Mouse (Mus musculus) heart, embryonic 13.5 days (tissue): Measurements from ENCODE around the gene Med6. TPM values are rescaled to one million over a fixed set of nuclear protein-coding genes. Genes with fewer than 3 reads are reported as not detected.
A peak's percentile ranks its signal among the peaks of the same experiment; 100 is the strongest.

Source experiments
- ATAC-seq: fragments of 200-750 bp; cut with Nextera tagmentation; 2 replicates; pipeline ENCODE4 v1.8.0; 2017; ENCODE audit warnings: moderate TSS enrichment; ENCODE audit not compliant: insufficient number of reproducible peaks, low FRiP score, low TSS enrichment; ENCODE audit errors: extremely low read depth
- H3K27ac ChIP-seq: fragments of 300-500 bp; sonication (generic); replicated peaks from 2 replicates; pipeline ENCODE4 v1.5.1; 2015; ENCODE audit warnings: moderate library complexity, mild to moderate bottlenecking, inconsistent platforms
- H3K27me3 ChIP-seq: fragments of 300-500 bp; sonication (generic); replicated peaks from 2 replicates; pipeline ENCODE4 v1.6.1; 2015; ENCODE audit warnings: mild to moderate bottlenecking, inconsistent platforms
- H3K36me3 ChIP-seq: fragments of 300-500 bp; sonication (generic); 2 replicates; pipeline ENCODE4 v1.6.1; 2015; ENCODE audit warnings: mild to moderate bottlenecking, inconsistent platforms
- H3K4me1 ChIP-seq: fragments of 300-500 bp; sonication (generic); 2 replicates; pipeline ENCODE4 v1.6.1; 2015; ENCODE audit warnings: inconsistent platforms
- H3K4me2 ChIP-seq: fragments of 300-500 bp; sonication (generic); 2 replicates; pipeline ENCODE4 v1.6.1; 2015; ENCODE audit warnings: inconsistent platforms, mild to moderate bottlenecking, moderate library complexity
- H3K4me3 ChIP-seq: fragments of 300-500 bp; sonication (generic); 2 replicates; pipeline ENCODE4 v1.5.1; 2015; ENCODE audit warnings: moderate library complexity, mild to moderate bottlenecking, inconsistent platforms
- H3K9ac ChIP-seq: fragments of 300-500 bp; sonication (generic); 2 replicates; pipeline ENCODE4 v1.6.1; 2015; ENCODE audit warnings: inconsistent platforms, mild to moderate bottlenecking, moderate library complexity
- H3K9me3 ChIP-seq: fragments of 300-500 bp; sonication (generic); 2 replicates; pipeline ENCODE4 v1.6.1; 2016; ENCODE audit warnings: inconsistent platforms
- WGBS: fragments of 180-500 bp; shearing (Covaris S2); methylation state at CpG from one replicate; pipeline ENCODE4 v1.1.7; 2015; ENCODE audit warnings: mixed read lengths; 5-methylcytosine and 5-hydroxymethylcytosine counted together
- polyA plus RNA-seq: library from polyadenylated mRNA; unstranded; fragments of >200 nt; fragmentation: Nextera tagmentation; extraction: Ambion mirVana; gene quantifications from 2 replicates; pipeline ENCODE4 v1.2.1, GENCODE M21; 2015

Med6 gene
- polyA plus RNA-seq, 1 experiment from 2014 or later: 54.3 TPM

DNA sequence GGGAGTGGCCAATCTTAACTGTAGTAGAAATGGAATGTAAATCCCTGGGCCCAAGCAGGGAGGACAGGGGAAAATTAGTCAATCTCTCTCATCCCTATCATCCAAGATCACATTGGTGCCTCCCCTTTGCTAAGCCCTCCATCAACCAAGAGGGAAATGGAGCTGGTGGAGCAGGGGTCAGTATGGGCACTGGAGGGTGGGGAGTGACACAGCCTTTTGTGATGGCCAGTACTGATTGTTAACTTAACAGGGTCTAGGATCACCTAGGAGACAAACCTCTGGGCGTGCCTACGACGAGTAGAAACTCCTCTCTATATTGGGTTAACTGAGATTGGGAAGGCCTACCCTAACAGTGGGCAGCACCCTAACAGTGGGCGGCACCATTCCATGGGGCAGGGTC, 28.6 kb upstream of the Med6 start:
- no peak for ATAC-seq
- Histone ChIP-seq H3K27ac (no peak overlapping the region), H3K9ac (no peak overlapping the region), H3K36me3 (no peaks in the 10 kb centered on the region), H3K9me3 (no peaks in the 10 kb centered on the region), H3K4me3 (no peak overlapping the region), H3K4me2 (no peak overlapping the region), H3K4me1 (no peaks in the 10 kb centered on the region), H3K27me3 (peaks cover 54% of the 10 kb centered on the region)
- 76% methylated on average over 4 of the region's 4 CpGs for WGBS

DNA sequence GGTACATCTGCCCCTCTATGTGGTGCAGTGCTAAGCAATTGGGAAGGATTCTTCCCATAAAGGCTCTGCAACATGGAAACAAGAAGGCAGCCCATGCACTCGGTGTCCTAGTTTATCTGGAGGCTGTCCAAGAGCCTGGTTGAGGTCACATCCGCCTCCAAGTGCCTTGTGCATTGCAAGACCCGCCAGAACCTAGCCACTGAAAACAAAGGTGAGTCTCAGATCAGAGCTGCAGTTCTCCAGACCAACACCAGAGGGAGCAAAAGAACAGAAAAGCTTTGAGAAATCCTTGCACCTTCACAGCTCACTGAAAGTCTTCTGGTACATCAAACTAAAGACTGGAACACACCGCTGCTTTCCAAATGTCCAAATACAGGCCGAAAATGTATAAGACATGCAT, 24.5 kb upstream of the Med6 start:
- no peak for ATAC-seq
- H3K36me3 ChIP-seq: no peaks in the 10 kb centered on the region
- H3K9me3 ChIP-seq: no peaks in the 10 kb centered on the region
- 15% methylated on average over 5 of the region's 5 CpGs for WGBS
- no peak overlapping the region for H3K4me3 ChIP-seq
- H3K9ac ChIP-seq: no peak overlapping the region
- no peak overlapping the region for H3K4me2 ChIP-seq
- H3K4me1 ChIP-seq: no peaks in the 10 kb centered on the region
- peaks cover 23% of the 10 kb centered on the region; the same call in 1 of the 2 replicates for H3K27me3 ChIP-seq
- no peak overlapping the region for H3K27ac ChIP-seq

DNA sequence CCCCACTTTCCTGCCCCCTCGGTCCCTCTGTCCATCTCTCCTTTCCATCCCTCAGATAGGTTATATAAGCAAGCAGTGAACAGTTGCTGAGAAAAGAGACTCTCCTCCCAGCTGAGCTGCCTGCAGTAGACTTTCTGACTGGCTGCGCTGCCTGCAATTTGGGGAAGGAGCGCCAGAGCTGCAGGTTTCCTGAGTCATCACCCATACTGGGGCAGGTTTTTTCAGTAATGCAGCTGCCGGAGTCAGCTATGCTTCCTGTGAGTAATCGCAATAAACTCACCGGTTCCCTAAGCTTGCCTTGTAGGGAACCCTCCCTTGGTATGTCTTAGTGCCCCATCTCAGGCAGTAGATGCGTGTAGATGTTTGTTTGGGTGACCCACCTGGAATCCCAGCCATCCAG, 22.2 kb upstream of the Med6 start:
- no peaks in the 10 kb centered on the region for H3K36me3 ChIP-seq
- H3K4me2 ChIP-seq: no peak overlapping the region
- no peaks in the 10 kb centered on the region for H3K9me3 ChIP-seq
- 0 out of 2 replicates have a peak, but pooled peaks cover 9% of the 10 kb centered on the region for H3K27me3 ChIP-seq
- WGBS: 70% methylated on average over 7 of the region's 7 CpGs
- no peak overlapping the region for H3K4me3 ChIP-seq
- no peak overlapping the region for H3K9ac ChIP-seq
- ATAC-seq: no peak
- H3K27ac ChIP-seq: no peak overlapping the region
- no peaks in the 10 kb centered on the region for H3K4me1 ChIP-seq

DNA sequence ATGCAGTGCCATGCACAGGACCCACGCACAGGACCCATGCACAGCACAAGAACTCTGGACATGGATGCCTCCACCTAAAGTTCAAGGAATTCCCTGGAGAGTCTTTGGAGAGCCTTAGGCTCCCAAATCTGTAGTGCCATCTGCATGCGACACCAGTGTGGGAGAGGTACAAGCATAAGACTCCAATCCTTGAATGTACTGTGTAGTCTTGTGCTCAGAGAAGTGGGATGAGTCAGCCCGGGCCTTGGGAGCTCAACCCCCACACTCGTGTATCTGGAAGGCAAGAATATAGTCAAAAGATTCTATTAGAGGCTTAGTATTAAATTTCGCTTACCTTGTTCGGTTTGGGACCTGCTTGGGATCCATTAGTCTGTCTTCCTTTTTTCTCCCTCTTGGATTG, 21.0 kb upstream of the Med6 start:
- ATAC-seq: no peak
- Histone ChIP-seq H3K9me3 (no peaks in the 10 kb centered on the region), H3K9ac (no peak overlapping the region), H3K4me3 (no peak overlapping the region), H3K27ac (no peak overlapping the region), H3K36me3 (no peaks in the 10 kb centered on the region), H3K4me1 (no peaks in the 10 kb centered on the region), H3K4me2 (no peak overlapping the region), H3K27me3 (0 out of 2 replicates have a peak, but pooled peaks cover 9% of the 10 kb centered on the region)
- 70% methylated on average over 6 of the region's 6 CpGs for WGBS

DNA sequence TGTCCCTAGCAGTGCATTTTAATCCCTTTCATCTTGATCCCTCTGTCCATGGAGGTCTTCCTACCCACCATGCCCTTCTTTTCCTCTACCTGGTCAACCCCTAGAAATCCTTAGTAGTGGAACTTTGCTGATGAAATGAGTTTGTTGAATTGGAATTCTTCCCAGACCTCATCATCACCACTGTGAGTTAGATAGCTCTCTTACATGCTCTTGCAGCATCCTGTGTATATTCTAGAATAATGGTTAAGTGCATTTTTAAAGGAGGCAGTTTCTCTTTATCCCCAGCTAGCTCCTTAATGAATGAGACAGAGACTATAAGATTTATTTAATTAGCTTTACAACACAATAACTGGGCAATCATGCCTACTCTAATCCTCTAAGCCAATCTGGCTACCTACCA, 14.6 kb upstream of the Med6 start:
- no peak for ATAC-seq
- Histone ChIP-seq H3K4me1 (no peaks in the 10 kb centered on the region), H3K36me3 (no peaks in the 10 kb centered on the region), H3K27ac (no peak overlapping the region), H3K4me3 (no peak overlapping the region), H3K27me3 (no peaks in the 10 kb centered on the region), H3K4me2 (no peak overlapping the region), H3K9me3 (no peaks in the 10 kb centered on the region), H3K9ac (no peak overlapping the region)

GRCm38 (mm10) chr12:81604995-81605784, 10.4 kb upstream of the Med6 start:
- no peaks in the 10 kb centered on the region for H3K36me3 ChIP-seq
- 51% methylated on average over 5 of the region's 5 CpGs for WGBS
- no peak overlapping the region for H3K4me3 ChIP-seq
- no peaks in the 10 kb centered on the region for H3K4me1 ChIP-seq
- no peak overlapping the region for H3K27ac ChIP-seq
- no peak overlapping the region for H3K4me2 ChIP-seq
- peaks cover 14% of the 10 kb centered on the region; the same call in 1 of the 2 replicates for H3K27me3 ChIP-seq
- no peak for ATAC-seq
- H3K9me3 ChIP-seq: no peaks in the 10 kb centered on the region
- H3K9ac ChIP-seq: no peak overlapping the region

DNA sequence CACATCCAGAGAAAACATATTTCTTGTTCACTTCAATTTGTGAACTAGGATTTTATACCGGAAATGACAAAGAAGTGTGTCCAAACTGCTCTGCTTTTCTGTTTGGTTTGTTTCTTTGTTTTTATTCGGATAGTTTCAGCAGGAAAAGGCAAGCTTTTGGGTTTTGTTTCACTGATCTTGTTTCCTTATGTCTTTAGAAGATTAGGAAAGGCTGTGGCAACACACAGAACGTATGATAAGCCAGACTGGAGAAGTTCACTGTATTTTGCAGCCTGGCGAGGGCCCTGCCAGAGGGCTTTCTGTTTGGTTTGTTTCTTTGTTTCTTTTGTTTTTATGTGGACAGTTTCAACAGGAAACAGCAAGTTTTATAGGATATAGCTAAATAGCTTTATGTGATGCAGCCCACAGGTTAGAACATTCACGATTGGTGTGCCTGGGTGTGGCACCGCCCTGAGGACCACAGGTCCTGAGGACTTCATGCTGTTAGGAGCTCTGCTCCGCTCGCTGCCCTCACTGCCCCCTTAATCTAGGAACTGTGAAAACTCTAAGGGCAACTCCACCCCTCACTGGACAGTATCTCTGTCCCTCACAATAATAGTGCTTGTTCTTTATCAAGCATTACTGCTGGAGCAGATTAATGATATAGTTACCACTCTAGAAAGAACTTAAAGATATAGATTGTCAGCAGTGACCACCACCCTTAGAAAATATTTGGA, 1.9 kb upstream of the Med6 start:
- 50% methylated on average over 8 of the region's 8 CpGs for WGBS
- Histone ChIP-seq H3K36me3 (no peaks in the 10 kb centered on the region), H3K9ac (no peak overlapping the region), H3K27ac (peak overlapping the region; percentile 1; the same call in 1 of the 2 replicates), H3K4me1 (peaks cover 8% of the 10 kb centered on the region), H3K4me2 (no peak overlapping the region), H3K4me3 (no peak overlapping the region), H3K27me3 (peaks cover 18% of the 10 kb centered on the region), H3K9me3 (no peaks in the 10 kb centered on the region)
- ATAC-seq: no peak

DNA sequence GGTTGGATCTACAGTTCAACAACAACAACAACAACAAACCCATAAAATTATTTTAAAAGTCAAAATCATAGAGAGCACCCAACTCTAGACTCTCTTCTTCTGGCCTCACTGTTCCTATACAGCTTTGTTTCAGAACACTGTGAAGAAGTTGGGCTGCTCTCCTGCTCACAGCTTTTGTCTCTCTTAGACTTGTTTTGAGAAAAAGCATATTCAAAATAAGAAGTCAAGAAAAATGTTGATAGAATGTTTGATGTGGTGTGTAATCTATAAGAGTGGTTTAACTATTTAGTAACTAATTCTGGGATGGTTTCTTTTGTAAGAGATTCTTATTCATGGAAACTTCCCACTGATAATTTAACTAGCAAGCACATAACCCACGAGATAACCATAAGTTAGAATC, 26.4 kb downstream of the Med6 start, which contains the start of gene Adam21:
TSS of gene Adam21 (minus strand) at position 101 of the 400 bp plus-strand sequence.
- Histone ChIP-seq H3K4me1 (no peaks in the 10 kb centered on the region), H3K4me3 (no peak within 1 kb of the TSS), H3K4me2 (no peak within 1 kb of the TSS), H3K9ac (no peak within 1 kb of the TSS), H3K27me3 (no peaks in the 10 kb centered on the region), H3K36me3 (peaks cover 28% of the 10 kb centered on the region), H3K9me3 (no peaks in the 10 kb centered on the region), H3K27ac (no peak within 1 kb of the TSS)
- WGBS: 76% methylated on average over 1 of the region's 1 CpGs
- no peak for ATAC-seq

GRCm38 (mm10) chr12:81567931-81568330, 26.9 kb downstream of the Med6 start:
- Histone ChIP-seq H3K4me2 (no peak overlapping the region), H3K9me3 (no peaks in the 10 kb centered on the region), H3K36me3 (peaks cover 24% of the 10 kb centered on the region), H3K4me3 (no peak overlapping the region), H3K27me3 (no peaks in the 10 kb centered on the region), H3K4me1 (no peaks in the 10 kb centered on the region), H3K27ac (no peak overlapping the region), H3K9ac (no peak overlapping the region)
- no peak for ATAC-seq
- WGBS: 80% methylated on average over 5 of the region's 5 CpGs

DNA sequence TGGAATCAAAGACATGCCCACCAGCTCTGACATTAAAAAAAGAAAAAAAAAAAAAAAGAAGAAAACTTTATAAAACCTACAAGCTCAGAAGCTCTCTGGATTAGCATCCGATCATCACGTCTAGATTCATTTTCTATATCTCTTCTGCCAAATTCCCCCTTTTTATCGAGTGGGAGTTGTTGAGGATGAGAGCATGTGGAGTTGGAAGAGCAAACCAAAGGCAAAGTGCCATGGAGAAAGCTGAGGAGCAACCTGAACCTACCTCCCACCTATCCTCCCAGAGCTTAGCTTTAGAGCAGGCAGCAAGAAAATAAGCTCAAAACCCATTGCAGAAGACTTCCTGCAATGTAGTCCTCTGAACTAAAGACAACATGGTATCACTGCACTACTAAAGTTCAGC, 30.6 kb downstream of the Med6 start:
- no peak for ATAC-seq
- Histone ChIP-seq H3K4me2 (no peak overlapping the region), H3K27ac (no peak overlapping the region), H3K9me3 (no peaks in the 10 kb centered on the region), H3K9ac (no peak overlapping the region), H3K27me3 (no peaks in the 10 kb centered on the region), H3K36me3 (no peaks in the 10 kb centered on the region), H3K4me3 (no peak overlapping the region), H3K4me1 (no peaks in the 10 kb centered on the region)
- WGBS: 89% methylated on average over 3 of the region's 3 CpGs

- Histone ChIP-seq H3K36me3 (no peaks in the 10 kb centered on the region), H3K4me1 (no peaks in the 10 kb centered on the region), H3K4me2 (no peak overlapping the region), H3K27ac (no peak overlapping the region), H3K9me3 (no peaks in the 10 kb centered on the region), H3K27me3 (no peaks in the 10 kb centered on the region), H3K4me3 (no peak overlapping the region), H3K9ac (no peak overlapping the region)
- no peak for ATAC-seq
- whole genome bisulfite sequencing: 75% methylated on average over 3 of the region's 3 CpGs
These were observed 45.5 kb downstream of the Med6 start for GRCm38 (mm10) chr12:81549286-81549685.

DNA sequence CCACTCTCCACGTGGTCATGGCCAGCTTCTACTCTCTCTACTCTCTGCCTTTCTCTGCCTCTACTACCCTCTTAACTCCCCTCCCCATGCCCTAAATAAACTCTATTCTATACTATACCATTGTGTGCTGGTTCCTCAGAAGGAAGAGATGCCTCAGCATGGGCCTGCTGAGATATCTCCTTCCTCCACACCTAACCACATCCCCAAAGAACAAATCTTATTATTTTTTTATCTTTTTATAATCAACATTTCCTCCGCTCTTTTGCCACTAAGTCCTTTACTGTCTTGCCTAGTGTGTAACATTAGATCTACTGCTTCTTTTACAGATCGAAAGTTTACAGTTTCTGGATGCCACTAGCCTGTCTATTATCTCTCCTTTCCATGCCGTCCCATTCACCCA, 47.6 kb downstream of the Med6 start:
- no peaks in the 10 kb centered on the region for H3K4me1 ChIP-seq
- H3K36me3 ChIP-seq: no peaks in the 10 kb centered on the region
- H3K4me3 ChIP-seq: no peak overlapping the region
- H3K4me2 ChIP-seq: no peak overlapping the region
- no peaks in the 10 kb centered on the region for H3K27me3 ChIP-seq
- WGBS: 60% methylated on average over 4 of the region's 4 CpGs
- no peak overlapping the region for H3K27ac ChIP-seq
- H3K9me3 ChIP-seq: no peaks in the 10 kb centered on the region
- no peak overlapping the region for H3K9ac ChIP-seq
- no peak for ATAC-seq
